Mouse (Mus musculus): ENCODE data around the gene Tmem37. TPM values are rescaled to one million over a fixed set of nuclear protein-coding genes. Genes with fewer than 3 reads are reported as not detected.
A peak's percentile ranks its signal among the peaks of the same experiment; 100 is the strongest.

Tmem37 gene
- 59.6 TPM for polyA plus RNA-seq (2021)

- ChIA-PET POLR2A (interaction anchor here (0.6 to 1.2 kb wide), 3 partner anchors 12 to 72 kb away, joined by 3 to 4 read pairs (median 3); no protein-coding TSS in a partner anchor), CTCF (no interaction called here)
- H3K27me3 ChIP-seq, result no peaks in the 10 kb centered on the region
- no peak for DNase-seq (ENCODE audit: low read depth, low spot score)
- TF ChIP-seq CTCF (IDR thresholded peaks at IDR 0.05), result no peak
- peak; percentile 49 for ATAC-seq
- in situ Hi-C loops (cut with MboI; ENCODE audit: low pct_unique_long_range_greater_than_20kb), result no loop called here
Measured at GRCm38 (mm10) chr1:120073519-120074306, at the start of gene Tmem37. TSS of gene Tmem37 (minus strand) at chr1:120074074.

GRCm38 (mm10) chr1:120122634-120123383 is 48.9 kb upstream of the Tmem37 start:
- POLR2A ChIA-PET, result no interaction called here
- DNase-seq (ENCODE audit: low read depth, low spot score) (no peak), ATAC-seq (no peak)
- CTCF ChIA-PET, result interaction anchor here (1.4 to 1.8 kb wide), 2 partner anchors 12 to 14 kb away, joined by 3 to 6 read pairs; no protein-coding TSS in a partner anchor
- in situ Hi-C loops (cut with MboI; ENCODE audit: low pct_unique_long_range_greater_than_20kb), result no loop called here
- H3K27me3 ChIP-seq, result no peaks in the 10 kb centered on the region
- TF ChIP-seq CTCF (IDR thresholded peaks at IDR 0.05), result no peak

- TF ChIP-seq CTCF (IDR thresholded peaks at IDR 0.05), result no peak
- H3K27me3 ChIP-seq, result no peaks in the 10 kb centered on the region
- in situ Hi-C loops (cut with MboI; ENCODE audit: low pct_unique_long_range_greater_than_20kb), result no loop called here
- ATAC-seq (no peak), DNase-seq (ENCODE audit: low read depth, low spot score) (no peak)
- CTCF ChIA-PET, result interaction anchor here (1.4 to 1.8 kb wide), 2 partner anchors 13 to 14 kb away, joined by 3 to 6 read pairs; no protein-coding TSS in a partner anchor
- POLR2A ChIA-PET, result no interaction called here
Measured at GRCm38 (mm10) chr1:120121930-120122530, 48.2 kb upstream of the Tmem37 start.

GRCm38 (mm10) chr1:120120969-120121811 is 47.3 kb upstream of the Tmem37 start, which contains the start of the genes Dbi and 3110009E18Rik:
TSS of gene Dbi (minus strand) at chr1:120121078.
TSS of gene 3110009E18Rik (plus strand) at chr1:120121187.
- DNase-seq (ENCODE audit: low read depth, low spot score) (peak; percentile 89), ATAC-seq (peak; percentile 97)
- CTCF ChIA-PET, result interaction anchor here (1.4 to 1.8 kb wide), 2 partner anchors 13 to 15 kb away, joined by 3 to 6 read pairs; no protein-coding TSS in a partner anchor
- H3K27me3 ChIP-seq, result no peaks in the 10 kb centered on the region
- in situ Hi-C loops (cut with MboI; ENCODE audit: low pct_unique_long_range_greater_than_20kb), result no loop called here
- POLR2A ChIA-PET, result interaction anchor here (1.1 kb wide), 1 partner anchor 9 kb away, joined by 5 read pairs; no protein-coding TSS in a partner anchor
- no peak for TF ChIP-seq CTCF (IDR thresholded peaks at IDR 0.05)

- no peak for DNase-seq (ENCODE audit: low read depth, low spot score)
- CTCF ChIA-PET, result no interaction called here
- POLR2A ChIA-PET, result interaction anchor here (1.1 kb wide), 1 partner anchor 10 kb away, joined by 5 read pairs; no protein-coding TSS in a partner anchor
- ATAC-seq, result peak; percentile 42
- no peaks in the 10 kb centered on the region for H3K27me3 ChIP-seq
- no peak for TF ChIP-seq CTCF (IDR thresholded peaks at IDR 0.05)
- in situ Hi-C loops (cut with MboI; ENCODE audit: low pct_unique_long_range_greater_than_20kb), result no loop called here
Measured at GRCm38 (mm10) chr1:120120141-120120968, 46.5 kb upstream of the Tmem37 start.

GRCm38 (mm10) chr1:120119389-120119788 is 45.5 kb upstream of the Tmem37 start:
- ChIA-PET CTCF (interaction anchor here (1.4 kb wide), 1 partner anchor 36 kb away, joined by 4 read pairs; no protein-coding TSS in a partner anchor), POLR2A (no interaction called here)
- no peaks in the 10 kb centered on the region for H3K27me3 ChIP-seq
- DNase-seq (ENCODE audit: low read depth, low spot score) (no peak), ATAC-seq (no peak)
- no peak for TF ChIP-seq CTCF (IDR thresholded peaks at IDR 0.05)
- in situ Hi-C loops (cut with MboI; ENCODE audit: low pct_unique_long_range_greater_than_20kb), result no loop called here

GRCm38 (mm10) chr1:120118854-120119253 is 45.0 kb upstream of the Tmem37 start:
- no peaks in the 10 kb centered on the region for H3K27me3 ChIP-seq
- CTCF ChIA-PET, result interaction anchor here (1.4 kb wide), 1 partner anchor 36 kb away, joined by 4 read pairs; no protein-coding TSS in a partner anchor
- TF ChIP-seq CTCF (IDR thresholded peaks at IDR 0.05), result no peak
- DNase-seq (ENCODE audit: low read depth, low spot score) (no peak), ATAC-seq (no peak)
- in situ Hi-C loops (cut with MboI; ENCODE audit: low pct_unique_long_range_greater_than_20kb), result no loop called here
- POLR2A ChIA-PET, result no interaction called here

- H3K27me3 ChIP-seq, result no peaks in the 10 kb centered on the region
- POLR2A ChIA-PET, result no interaction called here
- no peak for TF ChIP-seq CTCF (IDR thresholded peaks at IDR 0.05)
- in situ Hi-C loops (cut with MboI; ENCODE audit: low pct_unique_long_range_greater_than_20kb), result no loop called here
- DNase-seq (ENCODE audit: low read depth, low spot score) (no peak), ATAC-seq (no peak)
- CTCF ChIA-PET, result interaction anchor here (0.7 to 1.7 kb wide), 3 partner anchors 12 to 177 kb away, joined by 3 to 4 read pairs (median 3); no protein-coding TSS in a partner anchor
Measured at GRCm38 (mm10) chr1:120116106-120116505, 42.2 kb upstream of the Tmem37 start.

GRCm38 (mm10) chr1:120115671-120116081 is 41.8 kb upstream of the Tmem37 start:
- POLR2A ChIA-PET, result interaction anchor here (0.9 kb wide), 1 partner anchor 13 kb away, joined by 3 read pairs; no protein-coding TSS in a partner anchor
- in situ Hi-C loops (cut with MboI; ENCODE audit: low pct_unique_long_range_greater_than_20kb), result no loop called here
- CTCF ChIA-PET, result interaction anchor here (0.7 to 1.7 kb wide), 3 partner anchors 12 to 176 kb away, joined by 3 to 4 read pairs (median 3); no protein-coding TSS in a partner anchor
- TF ChIP-seq CTCF (IDR thresholded peaks at IDR 0.05), result no peak
- ATAC-seq (no peak), DNase-seq (ENCODE audit: low read depth, low spot score) (no peak)
- H3K27me3 ChIP-seq, result no peaks in the 10 kb centered on the region
